Mouse (Mus musculus) left cerebral cortex, adult 18-20 months (tissue): ENCODE results near the gene Dicer1. TPM values are rescaled to one million over a fixed set of nuclear protein-coding genes. Genes with fewer than 3 reads are reported as not detected.
"Not testable (repeated sequence)": the region's sequence is repeated elsewhere in the genome, so short reads cannot be mapped to it uniquely, and the experiment has no call there.

Source experiments
- DNase-seq, 2 experiments: peaks; one replicate each; pipeline ENCODE4 v3.0.0; 2021 to 2022; ENCODE audit warnings: low spot score in 2 of 2, mixed read lengths in 1 of 2
- total RNA-seq, 2 experiments: library from RNA; stranded (reverse); gene quantifications; 2 replicates each; pipeline ENCODE4 v1.2.3; 2021

Dicer1 gene
- total RNA-seq, 2 experiments from 2014 or later: 37.0 to 38.2 TPM

- no peak for DNase-seq
Measured at GRCm38 (mm10) chr12:104742247-104742646, 9.5 kb downstream of the Dicer1 start.

- no peak for DNase-seq
Measured at GRCm38 (mm10) chr12:104740841-104741787, 10.6 kb downstream of the Dicer1 start.

GRCm38 (mm10) chr12:104738931-104739330 lies 12.8 kb downstream of the Dicer1 start:
- no peak for DNase-seq

GRCm38 (mm10) chr12:104738446-104738845 lies 13.3 kb downstream of the Dicer1 start:
- no peak for DNase-seq

GRCm38 (mm10) chr12:104737666-104738065 lies 14.1 kb downstream of the Dicer1 start:
- peak; percentile 34 to 48 for DNase-seq

- no peak for DNase-seq
Measured at GRCm38 (mm10) chr12:104735993-104736395, 15.8 kb downstream of the Dicer1 start.

- no peak for DNase-seq
Measured at GRCm38 (mm10) chr12:104733165-104733564, 18.6 kb downstream of the Dicer1 start.

- DNase-seq: no peak
Measured at GRCm38 (mm10) chr12:104731782-104732181, 20.0 kb downstream of the Dicer1 start.

GRCm38 (mm10) chr12:104726436-104726835 lies 25.3 kb downstream of the Dicer1 start:
- not testable (repeated sequence) for DNase-seq

GRCm38 (mm10) chr12:104722056-104722455 lies 29.7 kb downstream of the Dicer1 start:
- DNase-seq: no peak

GRCm38 (mm10) chr12:104721011-104721410 lies 30.7 kb downstream of the Dicer1 start:
- no peak for DNase-seq

GRCm38 (mm10) chr12:104718956-104719355 lies 32.8 kb downstream of the Dicer1 start:
- DNase-seq: no peak

GRCm38 (mm10) chr12:104716409-104716808 lies 35.3 kb downstream of the Dicer1 start:
- no peak for DNase-seq

GRCm38 (mm10) chr12:104715453-104715852 lies 36.3 kb downstream of the Dicer1 start:
- DNase-seq: no peak

GRCm38 (mm10) chr12:104700266-104700665 lies 51.5 kb downstream of the Dicer1 start:
- no peak for DNase-seq

GRCm38 (mm10) chr12:104699753-104700152 lies 52.0 kb downstream of the Dicer1 start:
- peak; percentile 56 to 60 for DNase-seq

- DNase-seq: no peak
Measured at GRCm38 (mm10) chr12:104695514-104695913, 56.2 kb downstream of the Dicer1 start.

GRCm38 (mm10) chr12:104692864-104693263 lies 58.9 kb downstream of the Dicer1 start:
- DNase-seq: no peak

GRCm38 (mm10) chr12:104690412-104690811 lies 61.3 kb downstream of the Dicer1 start:
- DNase-seq: no peak

- DNase-seq: no peak
Measured at GRCm38 (mm10) chr12:104688870-104689269, 62.9 kb downstream of the Dicer1 start.

GRCm38 (mm10) chr12:104684411-104684931 lies 67.3 kb downstream of the Dicer1 start:
- no peak for DNase-seq

- DNase-seq: no peak
Measured at GRCm38 (mm10) chr12:104679819-104680132, 72.0 kb downstream of the Dicer1 start.
